Mouse (Mus musculus) urinary bladder, postnatal 10 days (tissue): Measurements from ENCODE around the gene Gusb.
"Not testable (repeated sequence)": the region's sequence is repeated elsewhere in the genome, so short reads cannot be mapped to it uniquely, and the experiment has no call there.

ENCODE experiments used
- DNase-seq: peaks from one replicate; pipeline ENCODE4 v3.0.0; 2022; ENCODE audit warnings: low spot score

Gusb gene

GRCm38 (mm10) chr5:129974354-129974753 is 28.5 kb downstream of the Gusb start:
- no peak for DNase-seq

GRCm38 (mm10) chr5:129971491-129971890 is 31.4 kb downstream of the Gusb start:
- no peak for DNase-seq

GRCm38 (mm10) chr5:129968417-129968816 is 34.4 kb downstream of the Gusb start:
- DNase-seq: no peak

- no peak for DNase-seq
These were observed 36.4 kb downstream of the Gusb start for GRCm38 (mm10) chr5:129966448-129966847.

- no peak for DNase-seq
These were observed 39.6 kb downstream of the Gusb start for GRCm38 (mm10) chr5:129963224-129963623.

GRCm38 (mm10) chr5:129955792-129956191 is 47.1 kb downstream of the Gusb start:
- DNase-seq: no peak

- no peak for DNase-seq
These were observed 48.2 kb downstream of the Gusb start for GRCm38 (mm10) chr5:129954473-129955254.

GRCm38 (mm10) chr5:129952143-129952542 is 50.7 kb downstream of the Gusb start:
- no peak for DNase-seq

- no peak for DNase-seq
These were observed 55.3 kb downstream of the Gusb start for GRCm38 (mm10) chr5:129947528-129948033.

- DNase-seq: no peak
These were observed 59.4 kb downstream of the Gusb start for GRCm38 (mm10) chr5:129943402-129943801.

GRCm38 (mm10) chr5:129942073-129942939 is 60.5 kb downstream of the Gusb start:
- not testable (repeated sequence) for DNase-seq

- DNase-seq: peak; percentile 97
These were observed 61.3 kb downstream of the Gusb start, which contains the start of gene Vkorc1l1 for GRCm38 (mm10) chr5:129941495-129942045. Gene Vkorc1l1 (plus strand): TSS chr5:129941970.

GRCm38 (mm10) chr5:129940736-129941494 is 61.9 kb downstream of the Gusb start:
- DNase-seq: no peak

- DNase-seq: no peak
These were observed 62.6 kb downstream of the Gusb start for GRCm38 (mm10) chr5:129940281-129940680.
